In the genomic region with DNA sequence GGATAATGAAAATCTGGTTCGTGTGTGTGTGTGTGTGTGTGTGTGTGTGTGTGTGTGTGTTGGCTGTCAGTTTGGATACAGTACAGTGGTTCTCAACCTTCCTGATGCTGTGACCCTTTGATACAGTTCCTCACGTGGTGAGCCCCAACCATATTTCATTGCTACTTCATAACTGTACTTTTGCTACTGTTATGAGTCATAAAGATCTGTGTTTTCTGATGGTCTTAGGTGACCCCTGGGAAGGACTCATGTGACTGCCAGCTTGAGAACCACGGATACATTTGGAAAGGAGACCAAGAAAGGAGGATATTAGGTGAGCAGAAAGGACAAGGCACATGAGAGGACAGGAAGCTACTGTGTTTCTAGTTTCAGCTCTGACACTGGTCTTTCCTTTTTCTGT, we compare ENCODE assay signal across 20 mouse cellular contexts. TPM values are rescaled to one million over a fixed set of nuclear protein-coding genes. Genes with fewer than 3 reads are reported as not detected.
DNase-seq lines count a peak whose midpoint lies in the region; TF ChIP-seq lines count a peak whose summit lies in the region.
"Had no signal": no experiment of that assay in that cellular context is flagged by ENCODE, and none has a peak within 500 bp of the region (broad histone marks: within the 10 kb centered on the region; RNA-seq: fewer than 3 reads in every experiment).

No protein-coding gene starts in this region.

- H3K27ac ChIP-seq in CH12.LX (ENCODE audit: insufficient read depth, low read depth): no peak overlapping the region
- peak overlapping the region; percentile 99 for H3K27ac ChIP-seq in macrophage
- H3K27ac ChIP-seq: embryonic facial prominence, embryonic 13.5 days; embryonic facial prominence, embryonic 15.5 days; forebrain, embryonic 10.5 days; forebrain, embryonic 12.5 days had no signal

- no peak for TF ChIP-seq POLR2A in CH12.LX (IDR thresholded peaks at IDR 0.05; ENCODE audit: low read depth, low read length)

- no peaks in the 10 kb centered on the region for H3K27me3 ChIP-seq in CH12.LX (replicated peaks)
- H3K27me3 ChIP-seq: embryonic facial prominence, embryonic 13.5 days; embryonic facial prominence, embryonic 15.5 days; forebrain, embryonic 12.5 days had no signal

- no peaks in the 10 kb centered on the region for H3K9me3 ChIP-seq in CH12.LX (replicated peaks; ENCODE audit: low read length)
- H3K9me3 ChIP-seq: embryonic facial prominence, embryonic 13.5 days; embryonic facial prominence, embryonic 15.5 days; forebrain, embryonic 10.5 days; forebrain, embryonic 12.5 days had no signal

- H3K4me3 ChIP-seq in CH12.LX (replicated peaks in 1 of 3; ENCODE audit: low read depth in 2 of 3, low read length in 2 of 3, poor library complexity in 1 of 3) (no peak overlapping the region), macrophage (ENCODE audit: inconsistent target) (no peak overlapping the region)
- H3K4me3 ChIP-seq: embryonic facial prominence, embryonic 13.5 days; embryonic facial prominence, embryonic 15.5 days; erythroblast, embryonic 14.5 days; forebrain, embryonic 10.5 days; forebrain, embryonic 12.5 days had no signal

- H3K79me2 ChIP-seq in CH12.LX (replicated peaks; ENCODE audit: control insufficient read depth, extremely low read depth, insufficient read depth, poor library complexity, severe bottlenecking) (no peaks in the 10 kb centered on the region), macrophage (ENCODE audit: inconsistent target) (peaks cover 66% of the 10 kb centered on the region)

- dilution Hi-C loops in CH12.LX (cut with MboI; ENCODE audit: extremely low pct_ligation_motif_present, extremely low pct_unique_long_range_greater_than_20kb, low sequenced_read_pairs): no loop called here

- H3K36me3 ChIP-seq in CH12.LX (replicated peaks in 1 of 2; ENCODE audit: control insufficient read depth in 1 of 2, insufficient read depth in 1 of 2, low read length in 1 of 2) (no peaks in the 10 kb centered on the region), macrophage (ENCODE audit: inconsistent target) (no peaks in the 10 kb centered on the region)
- H3K36me3 ChIP-seq: embryonic facial prominence, embryonic 13.5 days; embryonic facial prominence, embryonic 15.5 days; forebrain, embryonic 10.5 days; forebrain, embryonic 12.5 days had no signal

- H3K4me2 ChIP-seq in CH12.LX (ENCODE audit: insufficient read depth, low read depth, poor library complexity, severe bottlenecking): no peak overlapping the region
- H3K4me2 ChIP-seq: embryonic facial prominence, embryonic 13.5 days; embryonic facial prominence, embryonic 15.5 days; forebrain, embryonic 12.5 days had no signal

- intact Hi-C loops in gastrocnemius, postnatal 14 days (cut with DNase I; ENCODE audit: low total_unique reads): no loop called here

- TF ChIP-seq RAD21 in CH12.LX (IDR thresholded peaks at IDR 0.05; ENCODE audit: low read depth, low read length): no peak

- no peak for TF ChIP-seq EP300 in CH12.LX (IDR thresholded peaks at IDR 0.05; ENCODE audit: low read length)

- 23% methylated on average over 2 of the region's 3 CpGs for WGBS in macrophage (ENCODE audit: missing documents)

- TF ChIP-seq CTCF in CH12.LX (conservative IDR thresholded peaks at IDR 0.05 in 1 of 2, IDR thresholded peaks at IDR 0.05 in 1 of 2; ENCODE audit: low read depth in 2 of 2, low read length in 2 of 2): no peak

- peaks cover 18 to 48% of the 10 kb centered on the region in 2 experiments for H3K4me1 ChIP-seq in CH12.LX (ENCODE audit: control insufficient read depth in 1 of 2, insufficient read depth in 2 of 2)
- H3K4me1 ChIP-seq: embryonic facial prominence, embryonic 13.5 days; embryonic facial prominence, embryonic 15.5 days; forebrain, embryonic 12.5 days had no signal

- H3K9ac ChIP-seq in CH12.LX (ENCODE audit: insufficient read depth, low read depth): no peak overlapping the region
- H3K9ac ChIP-seq: embryonic facial prominence, embryonic 13.5 days; embryonic facial prominence, embryonic 15.5 days; forebrain, embryonic 12.5 days had no signal

- DNase-seq in heart, adult 11 months: peak; percentile 66
- DNase-seq in heart, adult 18-20 months: no peak
- peak; percentile 16 for DNase-seq in CH12.LX (ENCODE audit: extremely low read depth)
- DNase-seq in gastrocnemius, postnatal 14 days: no peak
- no peak for DNase-seq in ovary, postnatal 10 days (ENCODE audit: low spot score)
- DNase-seq: adrenal gland, adult 2 months; adrenal gland, postnatal 10 days; adrenal gland, postnatal 25 days; cerebellum, adult 11-12 months; cerebellum, adult 2 months; cerebellum, adult 9-11 months; cerebellum, postnatal 14 days; cerebellum, postnatal 36 days; embryo, embryonic 11 days had no signal

- in situ Hi-C loops in CH12.LX (cut with MboI; ENCODE audit: low pct_ligation_motif_present, low pct_unique_long_range_greater_than_20kb, low sequenced_read_pairs): no loop called here

TF ChIP-seq in CH12.LX, 34 proteins besides CTCF, POLR2A, EP300 and RAD21:
- TF ChIP-seq ZMIZ1 (IDR thresholded peaks at IDR 0.05; ENCODE audit: low read depth, low read length) (no peak), JUND (conservative IDR thresholded peaks at IDR 0.05; ENCODE audit: low read depth, low read length) (peak; percentile 73; the same call in 1 of the 2 replicates), SIN3A (IDR thresholded peaks at IDR 0.05; ENCODE audit: low read length) (no peak), MAZ (IDR thresholded peaks at IDR 0.05; ENCODE audit: low read depth, low read length) (no peak), BHLHE40 (IDR thresholded peaks at IDR 0.05; ENCODE audit: low read depth, low read length) (peak; percentile 90), ZC3H11A (IDR thresholded peaks at IDR 0.05; ENCODE audit: low read depth, low read length) (no peak), E2F4 (IDR thresholded peaks at IDR 0.05; ENCODE audit: insufficient replicate concordance, low read depth, low read length) (no peak), MXI1 (IDR thresholded peaks at IDR 0.05; ENCODE audit: low read depth, low read length) (no peak), JUN (IDR thresholded peaks at IDR 0.05; ENCODE audit: insufficient read depth, low read depth, low read length) (0 out of 2 replicates have a peak, but pooled peaks have one; percentile 13), MYC (IDR thresholded peaks at IDR 0.05; ENCODE audit: low read depth, low read length) (no peak), IRF4 (IDR thresholded peaks at IDR 0.05; ENCODE audit: low read depth, low read length) (peak; percentile 68), PAX5 (IDR thresholded peaks at IDR 0.05; ENCODE audit: low read length) (no peak)
TF ChIP-seq in CH12.LX: peak in this region for 4.

RNA-seq across cellular contexts. Expression of a gene that starts 36.1 kb away (rescaled TPM):
- total RNA-seq in heart, adult 18-20 months (2021): 10 to 100 TPM; 80.7 to 92.2 TPM
- total RNA-seq in CH12.LX (2012; rRNA removed) (18.0 and 23.4 TPM in 2 replicates), CH12.LX (2014; rRNA removed) (26.4 and 29.6 TPM in 2 replicates)
- polyA plus RNA-seq in CH12.LX (2012; ENCODE audit: insufficient read length, low read depth) (12.9 and 13.0 TPM in 2 replicates), macrophage (2018) (244 to 329 TPM (median 315 TPM) in 3 replicates)
- total RNA-seq in macrophage (2018; cell fraction: chromatin; rRNA removed): 1,000 to 10,000 TPM in 13 of 26 experiments, 100 to 1,000 TPM in 13; 377 to 2,472 (median 952) TPM
- total RNA-seq in macrophage (2018; cell fraction: cytosol; rRNA removed): 100 to 1,000 TPM; 337 to 883 (median 545) TPM
- 1,000 to 10,000 TPM in 9 of 26 experiments, 100 to 1,000 TPM in 17; 456 to 1,463 (median 788) TPM for total RNA-seq in macrophage (2018; cell fraction: nucleus; rRNA removed)
- total RNA-seq in gastrocnemius, postnatal 14 days (2021): 10 to 100 TPM; 14.4 to 14.8 TPM

Comparison
In these comparisons a context has a peak if more than half of its experiments do, and no peak if none do; other contexts are left out.
1. DNase-seq: peak in heart, adult 11 months (single experiment) and CH12.LX (single experiment); none in heart, adult 18-20 months (0 of 2), gastrocnemius, postnatal 14 days (single experiment) and ovary, postnatal 10 days (single experiment).